Mouse (Mus musculus) intestine, postnatal 0 days (tissue): ENCODE results near the gene Ascl1. TPM values are rescaled to one million over a fixed set of nuclear protein-coding genes. Genes with fewer than 3 reads are reported as not detected.

Experiments
- ATAC-seq: fragments of 200-750 bp; cut with Nextera tagmentation; 2 replicates; pipeline ENCODE4 v1.8.0; 2017; ENCODE audit warnings: mild to moderate bottlenecking, moderate TSS enrichment, moderate library complexity
- H3K27ac ChIP-seq: fragments of 300-500 bp; sonication (generic); 2 replicates; pipeline ENCODE4 v1.5.1; 2014; ENCODE audit warnings: mild to moderate bottlenecking, low read depth, low read length, moderate library complexity
- H3K27me3 ChIP-seq: fragments of 300-500 bp; sonication (generic); replicated peaks from 2 replicates; pipeline ENCODE4 v1.6.1; 2014; ENCODE audit warnings: low read length, mixed read lengths; ENCODE audit not compliant: control insufficient read depth, insufficient read depth
- H3K36me3 ChIP-seq: fragments of 300-500 bp; sonication (generic); 2 replicates; pipeline ENCODE4 v1.6.1; 2014; ENCODE audit warnings: mild to moderate bottlenecking, moderate library complexity; ENCODE audit not compliant: control insufficient read depth, insufficient read depth
- H3K4me1 ChIP-seq: fragments of 300-500 bp; sonication (generic); replicated peaks from 2 replicates; pipeline ENCODE4 v1.6.1; 2014; ENCODE audit warnings: antibody characterized with exemption, low read length, mixed read lengths; ENCODE audit not compliant: control insufficient read depth, insufficient read depth
- H3K4me2 ChIP-seq: fragments of 300-500 bp; sonication (generic); replicated peaks from 2 replicates; pipeline ENCODE4 v1.6.1; 2014; ENCODE audit warnings: low read depth, mild to moderate bottlenecking, moderate library complexity
- H3K4me3 ChIP-seq: fragments of 300-500 bp; sonication (generic); 2 replicates; pipeline ENCODE4 v1.5.1; 2014; ENCODE audit warnings: low read depth, low read length
- H3K9ac ChIP-seq: fragments of 300-500 bp; sonication (generic); 2 replicates; pipeline ENCODE4 v1.6.1; 2014; ENCODE audit warnings: mild to moderate bottlenecking, low read depth, low read length
- H3K9me3 ChIP-seq: fragments of 300-500 bp; sonication (generic); 2 replicates; pipeline ENCODE4 v1.6.1; 2016; ENCODE audit warnings: mixed run types; ENCODE audit not compliant: control insufficient read depth
- CTCF ChIP-seq: sonication (generic); IDR thresholded peaks from 2 replicates; pipeline ENCODE4 v1.5.1; 2016; ENCODE audit warnings: low read depth, mild to moderate bottlenecking, control low read depth, antibody characterized with exemption, moderate library complexity
- WGBS: fragments of 180-500 bp; shearing (Covaris S2); extraction: QIAGEN DNeasy Blood & Tissue Kit; methylation state at CpG from one replicate; pipeline ENCODE4 v1.1.7; 2014; 5-methylcytosine and 5-hydroxymethylcytosine counted together
- polyA plus RNA-seq: library from polyadenylated mRNA; unstranded; fragments of >200 nt; fragmentation: Nextera tagmentation; extraction: Ambion mirVana; gene quantifications from 2 replicates; pipeline ENCODE4 v1.2.1, GENCODE M21; 2015

Ascl1 gene
- polyA plus RNA-seq, 1 experiment from 2014 or later: 3.6 TPM

GRCm38 (mm10) chr10:87446829-87447753, 46.4 kb downstream of the Ascl1 start:
- WGBS: 39% methylated on average over 13 of the region's 13 CpGs
- Histone ChIP-seq H3K9me3 (no peaks in the 10 kb centered on the region), H3K9ac (no peak overlapping the region), H3K27ac (no peak overlapping the region), H3K27me3 (no peaks in the 10 kb centered on the region), H3K4me3 (no peak overlapping the region), H3K4me2 (no peak overlapping the region), H3K4me1 (no peaks in the 10 kb centered on the region), H3K36me3 (no peaks in the 10 kb centered on the region)
- no peak for TF ChIP-seq CTCF
- ATAC-seq: no peak

- Histone ChIP-seq H3K4me1 (no peaks in the 10 kb centered on the region), H3K9ac (no peak overlapping the region), H3K27ac (no peak overlapping the region), H3K4me2 (no peak overlapping the region), H3K36me3 (no peaks in the 10 kb centered on the region), H3K9me3 (no peaks in the 10 kb centered on the region), H3K4me3 (no peak overlapping the region), H3K27me3 (no peaks in the 10 kb centered on the region)
- no peak for ATAC-seq
- 75% methylated on average over 2 of the region's 2 CpGs for WGBS
- no peak for TF ChIP-seq CTCF
Measured at GRCm38 (mm10) chr10:87446139-87446828, 47.2 kb downstream of the Ascl1 start.

Other genes with a start within 250 kb of the Ascl1 start
- gene Pah, start 28.1 kb upstream of the Ascl1 start, polyA plus RNA-seq: 0.26 TPM in 1 of 2 replicates, not detected in the other